Mouse (Mus musculus): ENCODE measurements at regions not wholly inside any gene's neighbourhood (a gene's known extent, or its start where the extent isn't known, plus 50 kb on each side); places are given as distances from the start of the nearest gene placed in this dataset.

DNA sequence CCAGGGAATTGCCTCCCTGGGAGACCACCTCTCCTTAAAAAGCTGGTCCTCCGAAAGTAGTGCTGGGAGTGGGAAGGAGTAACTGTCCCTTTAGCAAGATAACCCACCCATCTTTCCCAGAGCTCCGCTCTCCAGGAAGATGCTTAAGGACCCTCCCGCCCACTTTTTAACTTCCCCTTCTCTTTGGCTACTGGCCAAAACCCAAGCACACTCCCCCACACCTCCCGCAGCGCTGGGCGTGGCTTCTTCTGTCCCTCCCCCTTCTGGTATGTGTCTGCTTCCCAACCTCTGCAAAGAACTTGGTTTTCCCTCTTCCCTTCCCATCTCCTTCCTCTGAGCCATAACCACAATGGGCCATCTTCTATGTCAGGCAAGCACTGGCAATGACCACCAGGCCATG is 85.4 kb downstream of the Rpap3 start:
- DNase-seq (ENCODE audit: low spot score in 2 of 2): no peak

DNA sequence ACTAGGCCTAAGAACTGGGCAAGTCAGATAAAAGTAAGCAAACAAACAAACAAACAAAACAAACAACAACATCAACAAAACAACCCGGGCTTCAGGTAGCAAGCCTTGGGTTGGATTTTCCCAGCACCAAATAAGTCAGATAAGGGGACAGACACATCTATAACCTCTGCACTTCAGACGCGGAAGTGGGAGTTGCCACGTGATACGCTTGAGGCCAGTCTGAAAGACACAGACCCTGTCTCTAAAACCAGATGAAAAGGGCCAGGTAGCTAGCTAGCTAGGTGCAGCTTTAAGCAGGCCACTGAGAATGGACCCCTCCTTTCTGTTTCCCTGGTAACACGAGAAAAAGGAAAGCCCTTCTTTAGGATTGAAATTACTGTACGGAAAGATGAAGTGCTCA is 85.9 kb downstream of the Rpap3 start:
- no peak for DNase-seq (ENCODE audit: low spot score in 2 of 2)

GRCm38 (mm10) chr15:97612325-97612724 is 93.3 kb downstream of the Rpap3 start:
- no peak for DNase-seq (ENCODE audit: low spot score in 2 of 2)

DNA sequence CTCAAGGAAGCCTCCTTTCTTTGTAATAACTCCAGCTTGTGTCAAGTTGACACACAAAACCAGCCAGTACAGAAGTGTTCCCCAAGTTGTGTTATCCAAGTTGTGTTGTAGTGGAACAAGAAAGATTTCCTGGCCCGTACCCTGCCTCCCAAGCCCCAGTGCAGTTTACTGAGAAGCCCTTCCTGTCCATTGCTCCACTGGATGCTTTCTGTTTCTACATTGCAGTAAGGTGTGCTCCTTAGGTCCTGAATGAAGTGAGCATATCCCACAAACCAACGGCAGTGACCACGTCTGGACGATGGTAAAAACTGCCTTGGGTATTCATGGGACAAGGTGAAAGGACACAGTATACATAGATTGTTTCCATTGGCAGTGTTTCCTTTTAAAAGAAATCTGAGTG is 94.9 kb downstream of the Rpap3 start:
- DNase-seq (ENCODE audit: low spot score in 2 of 2): no peak

GRCm38 (mm10) chr15:97609496-97609895 is 96.1 kb downstream of the Rpap3 start:
- DNase-seq (ENCODE audit: low spot score in 2 of 2): no peak

DNA sequence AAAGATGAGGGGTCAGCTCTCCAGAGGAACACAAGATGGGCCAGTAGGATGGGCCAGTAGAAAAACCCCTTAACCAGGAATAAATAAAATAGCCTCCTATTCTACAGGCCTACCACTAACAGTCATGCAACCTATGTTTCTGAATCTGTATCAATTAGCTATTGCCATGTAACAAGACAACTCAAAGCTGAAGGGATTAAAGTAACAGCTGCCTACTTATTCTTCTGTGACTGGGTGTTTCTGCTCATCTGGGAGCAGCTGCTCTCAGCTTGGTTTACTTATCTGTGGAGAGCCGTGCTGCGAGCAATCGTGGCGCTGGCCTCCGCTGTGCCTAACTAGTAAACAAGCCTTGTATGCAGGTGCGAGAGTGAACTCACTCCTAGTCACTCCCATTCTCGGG is 97.0 kb downstream of the Rpap3 start:
- DNase-seq (ENCODE audit: low spot score in 2 of 2): no peak

GRCm38 (mm10) chr15:97607617-97608206 is 97.9 kb downstream of the Rpap3 start:
- DNase-seq (ENCODE audit: low spot score in 2 of 2): no peak

DNA sequence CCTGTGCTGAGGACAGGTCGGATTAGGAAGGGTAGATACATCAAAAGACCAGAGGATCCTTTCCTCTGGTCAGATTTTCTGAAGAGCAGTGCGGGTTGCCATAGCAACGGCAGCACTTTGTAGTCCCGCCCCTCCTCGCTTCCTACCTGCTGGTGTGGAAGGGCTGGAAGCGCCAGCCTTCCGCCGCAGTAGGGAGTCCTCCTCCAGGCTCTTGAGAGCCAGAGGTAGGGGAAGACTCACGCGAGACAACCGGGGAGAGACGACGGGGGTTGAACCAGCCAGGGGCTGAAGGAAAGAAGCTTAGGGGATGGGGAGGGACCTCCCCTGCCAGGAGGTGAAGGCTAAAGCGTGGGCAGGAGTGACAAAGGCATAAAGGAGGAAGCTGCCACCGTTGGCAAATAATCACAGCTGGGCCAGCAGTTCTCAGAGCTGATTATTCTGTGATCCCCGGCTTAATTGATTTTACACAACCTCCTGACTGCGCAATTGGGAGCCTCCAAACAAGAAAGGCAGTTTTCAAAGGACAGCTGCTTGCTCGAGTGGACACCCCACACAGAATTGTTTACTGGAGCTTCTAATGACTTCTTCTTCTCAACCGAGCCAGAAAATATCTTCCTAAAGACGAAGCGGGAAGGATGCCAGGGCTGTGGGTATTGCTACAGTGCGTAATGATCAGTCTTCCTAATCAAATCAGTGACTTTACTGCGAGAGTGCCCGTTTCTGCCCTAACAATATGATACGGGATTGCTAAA is 98.8 kb downstream of the Rpap3 start:
- DNase-seq (ENCODE audit: low spot score in 2 of 2): peak in 1 of 2 experiments; percentile 64

- no peak for DNase-seq (ENCODE audit: low spot score in 2 of 2)
These were observed 99.4 kb downstream of the Rpap3 start for GRCm38 (mm10) chr15:97606232-97606629.

GRCm38 (mm10) chr15:97605791-97606190 is 99.8 kb downstream of the Rpap3 start:
- no peak for DNase-seq (ENCODE audit: low spot score in 2 of 2)

GRCm38 (mm10) chr15:97603492-97603891 is 102.1 kb downstream of the Rpap3 start:
- no peak for DNase-seq (ENCODE audit: low spot score in 2 of 2)

DNA sequence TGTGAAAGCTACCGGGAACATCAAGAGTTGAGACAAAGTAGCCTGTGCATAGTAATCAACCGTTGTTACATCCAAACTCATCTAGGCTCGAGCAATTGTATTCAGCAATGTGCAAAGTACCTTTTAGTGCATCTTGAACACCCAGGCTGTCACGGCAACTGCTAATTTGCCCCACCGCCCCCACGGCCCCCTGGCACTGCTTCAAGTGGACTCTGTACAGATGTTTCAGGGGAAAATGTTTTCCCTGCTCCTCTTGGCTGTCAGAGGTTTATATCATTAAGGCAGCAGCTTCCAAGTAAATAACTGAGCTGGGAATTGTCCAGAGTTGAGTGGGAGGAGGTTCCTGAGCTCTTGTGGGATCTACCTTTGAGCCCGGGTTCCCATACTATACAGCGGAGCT is 107.4 kb downstream of the Rpap3 start:
- no peak for DNase-seq (ENCODE audit: low spot score in 2 of 2)

DNA sequence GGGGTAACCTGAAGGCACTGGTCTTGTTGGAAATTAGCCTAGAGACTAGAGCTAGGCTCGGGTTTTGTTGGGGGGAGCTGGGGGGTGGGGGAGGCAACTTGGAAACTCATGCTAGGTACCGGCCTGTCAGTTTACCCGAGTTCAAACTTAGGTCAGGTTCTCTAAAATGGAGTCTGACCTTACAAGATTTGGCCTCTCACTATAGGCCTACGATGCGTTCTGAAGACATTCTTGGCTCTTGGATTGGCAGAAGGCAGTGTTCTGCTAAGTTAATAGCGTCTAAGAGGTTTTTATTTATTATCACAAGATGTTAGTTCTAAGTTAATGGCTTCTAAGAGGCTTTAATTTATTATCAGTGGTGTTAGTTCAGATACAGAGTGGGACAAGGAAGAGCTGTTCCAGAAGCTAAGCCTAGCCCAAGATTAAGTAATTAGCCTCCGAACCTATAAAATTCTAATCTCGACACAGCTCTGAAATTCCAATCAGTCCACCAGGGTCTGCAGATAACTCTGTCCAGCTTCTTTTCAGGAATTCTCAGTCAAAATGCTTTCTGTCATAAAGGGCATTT is 109.0 kb downstream of the Rpap3 start:
- no peak for DNase-seq (ENCODE audit: low spot score in 2 of 2)

- DNase-seq (ENCODE audit: low spot score in 2 of 2): no peak
These were observed 110.3 kb downstream of the Rpap3 start for GRCm38 (mm10) chr15:97595284-97595796.

- DNase-seq (ENCODE audit: low spot score in 2 of 2): no peak
These were observed 111.6 kb downstream of the Rpap3 start for GRCm38 (mm10) chr15:97593781-97594600.

DNA sequence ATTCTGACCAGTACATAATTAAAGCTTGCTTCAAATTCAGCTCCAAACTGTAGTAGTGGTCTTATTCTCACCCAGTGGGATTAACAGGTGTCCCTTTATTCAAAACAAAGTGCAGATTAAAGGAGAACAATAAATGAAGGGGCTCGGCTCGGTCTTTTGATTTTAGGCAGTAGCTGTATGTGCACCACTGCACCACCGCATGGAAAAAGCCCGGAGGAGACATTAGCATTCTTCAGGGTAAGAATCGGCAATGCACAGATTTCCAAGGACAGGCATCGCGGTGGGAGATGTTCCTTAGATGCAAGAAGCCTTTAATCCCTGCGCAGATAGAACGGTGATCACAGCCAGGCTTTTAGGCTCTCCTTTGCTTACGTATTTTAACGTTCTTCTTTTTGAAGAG is 112.8 kb downstream of the Rpap3 start:
- no peak for DNase-seq (ENCODE audit: low spot score in 2 of 2)

- DNase-seq (ENCODE audit: low spot score in 2 of 2): no peak
These were observed 114.2 kb downstream of the Rpap3 start for GRCm38 (mm10) chr15:97591406-97591805.

- no peak for DNase-seq (ENCODE audit: low spot score in 2 of 2)
These were observed 114.8 kb downstream of the Rpap3 start for GRCm38 (mm10) chr15:97590732-97591292.

DNA sequence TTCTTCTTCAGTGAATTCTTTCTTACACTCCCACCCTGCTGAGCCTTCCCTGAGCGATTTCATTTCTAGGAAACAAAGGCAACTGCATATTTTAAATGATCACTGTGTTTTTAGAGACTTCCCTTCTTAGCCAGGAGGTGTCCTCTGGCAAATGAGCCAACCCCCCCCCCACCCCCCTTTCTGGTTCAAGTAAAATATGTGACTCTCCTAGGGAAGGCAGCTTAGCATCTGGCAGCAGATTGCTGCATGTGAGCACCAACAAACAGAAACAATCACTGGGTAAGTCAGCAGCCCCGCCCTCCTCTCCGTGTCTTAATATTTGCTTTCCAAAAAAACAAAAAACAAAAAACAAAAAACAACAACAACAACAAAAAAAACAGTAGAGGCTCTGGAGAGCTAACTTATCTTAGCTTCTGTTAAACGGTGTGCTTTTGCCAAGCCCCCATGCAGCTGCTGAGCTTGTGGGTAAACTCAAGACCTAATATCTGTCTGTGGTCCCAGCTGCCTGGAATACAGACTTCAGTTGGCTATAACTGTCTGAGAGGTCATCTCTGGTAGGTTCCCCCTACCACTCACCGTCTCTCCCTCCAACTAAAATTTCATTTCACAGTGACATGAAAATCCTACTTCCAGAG is 117.9 kb downstream of the Rpap3 start:
- no peak for DNase-seq (ENCODE audit: low spot score in 2 of 2)

GRCm38 (mm10) chr15:97581724-97582154 is 123.9 kb downstream of the Rpap3 start:
- peak; percentile 79 to 87 for DNase-seq (ENCODE audit: low spot score in 2 of 2)

DNA sequence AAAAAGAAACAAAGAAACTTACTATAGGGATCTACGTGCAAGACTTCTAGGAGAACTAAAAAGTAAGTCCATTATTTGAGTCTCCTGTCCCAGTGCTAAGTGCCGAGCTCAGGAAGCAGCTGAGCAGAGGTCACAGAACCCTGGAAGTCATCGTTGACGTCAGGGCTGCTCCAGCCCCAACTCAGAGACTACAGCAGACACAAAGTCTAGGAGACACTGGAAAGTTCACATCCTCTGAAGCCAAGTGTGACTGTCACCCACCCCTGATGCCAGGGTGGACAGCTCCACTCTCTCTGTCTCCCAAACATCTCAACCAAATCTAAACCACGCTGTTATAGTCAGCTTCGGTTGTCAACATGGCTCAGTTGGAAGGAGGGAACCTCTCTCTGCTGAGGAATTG is 124.9 kb downstream of the Rpap3 start:
- DNase-seq (ENCODE audit: low spot score in 2 of 2): no peak

All from urinary bladder, postnatal 4 days (tissue).